Mouse (Mus musculus) lung, postnatal 10 days (tissue): ENCODE measurements around the gene Rab40c.

Source experiments
- DNase-seq: peaks from one replicate; pipeline ENCODE4 v3.0.0; 2021

Rab40c gene

DNA sequence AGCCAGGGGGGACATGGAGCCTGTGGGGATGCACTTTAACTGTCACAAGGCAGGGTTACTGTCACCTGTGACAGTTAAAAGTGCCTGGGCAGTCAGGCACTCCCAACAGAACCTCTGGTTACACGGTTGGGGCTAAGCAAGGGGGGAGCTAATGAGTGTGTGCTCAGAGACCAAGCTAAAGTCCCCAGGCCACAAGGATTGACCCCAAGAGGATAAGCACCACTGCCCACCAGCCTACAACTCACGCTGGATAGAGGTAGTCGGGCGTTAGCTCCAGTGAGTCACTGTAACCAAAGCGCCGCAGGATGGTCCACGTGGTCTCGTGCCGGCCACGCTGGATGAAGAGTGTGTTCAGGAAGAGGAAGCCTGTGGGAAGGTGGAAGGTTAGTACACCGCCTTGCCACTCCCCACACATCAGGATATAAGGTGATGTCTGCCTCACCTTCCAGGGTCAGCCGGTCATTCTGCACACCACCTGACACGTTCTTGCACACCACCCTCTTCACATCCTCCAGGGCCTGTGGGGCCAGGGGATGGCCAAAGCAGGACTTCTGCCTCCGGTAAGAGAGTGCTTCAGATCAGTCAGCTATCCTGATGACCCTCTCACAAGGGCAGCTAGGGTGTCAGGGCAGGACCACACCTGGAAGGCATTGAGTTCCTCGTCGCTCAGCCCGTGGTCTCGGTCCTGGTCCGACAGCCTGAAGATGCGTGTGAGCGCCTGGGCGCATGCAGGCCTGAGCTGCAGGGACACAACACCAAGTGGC is 78.2 kb downstream of the Rab40c start, which contains the start of gene Gm20683:
Gm20683 (minus strand) TSS at position 647 of the 764 bp plus-strand sequence.
- no peak for DNase-seq

DNA sequence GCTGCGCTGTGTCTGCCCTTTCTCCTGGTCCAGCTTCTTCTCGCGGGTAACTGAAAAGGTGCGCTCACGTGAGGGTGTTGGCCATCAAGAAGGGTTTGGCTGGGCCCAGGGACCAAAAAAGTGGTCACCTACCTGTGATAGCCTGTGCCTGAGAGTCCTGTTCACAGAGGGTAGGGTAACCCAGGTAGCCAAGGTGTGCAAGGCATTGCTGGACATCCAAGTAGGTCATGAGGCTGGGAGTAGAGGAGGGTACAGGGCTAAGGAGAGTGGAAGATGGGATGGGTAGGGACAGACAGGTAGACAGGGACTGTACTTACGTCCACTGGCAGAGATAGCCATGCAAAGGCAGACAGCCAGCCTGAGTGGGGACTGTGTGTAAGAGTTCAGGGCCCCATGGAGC is 79.0 kb downstream of the Rab40c start:
- DNase-seq = no peak

DNA sequence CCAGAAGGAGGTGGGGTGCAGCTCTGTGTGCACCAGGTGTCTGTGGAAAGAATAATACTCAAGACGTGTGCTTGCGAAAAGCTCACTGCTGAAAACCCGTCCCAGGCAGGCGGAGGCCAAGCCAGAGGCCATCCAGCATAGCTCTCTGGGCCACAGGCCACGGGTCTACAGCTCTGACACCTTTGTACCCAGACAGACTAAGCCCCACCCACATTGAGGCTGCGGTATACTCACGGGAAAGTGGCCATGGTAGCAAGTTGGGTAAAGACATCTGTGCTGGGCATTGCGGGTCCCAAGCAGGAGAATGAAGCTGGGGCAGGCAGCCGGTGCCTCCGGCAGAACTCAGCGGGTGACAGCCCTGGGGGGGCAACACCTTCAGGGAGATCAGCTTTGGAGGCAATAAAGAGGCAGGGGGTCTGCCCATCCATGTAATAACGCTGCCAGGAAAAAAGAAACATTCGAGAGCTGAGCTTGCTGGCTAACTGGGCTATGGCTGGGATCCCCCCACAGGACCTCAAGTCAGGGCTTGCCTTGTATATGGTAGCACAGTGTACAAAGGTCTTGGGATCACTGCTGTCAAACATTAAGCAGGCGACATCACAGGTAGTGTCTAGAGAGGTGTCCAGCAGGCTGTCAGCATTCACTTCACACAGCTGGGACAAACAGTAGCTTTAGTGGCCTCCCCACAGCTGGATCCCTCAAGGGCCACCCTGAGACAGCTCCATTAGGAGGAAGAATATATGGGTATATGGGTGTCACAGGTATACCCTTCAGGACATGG is 79.9 kb downstream of the Rab40c start:
- no peak for DNase-seq

DNA sequence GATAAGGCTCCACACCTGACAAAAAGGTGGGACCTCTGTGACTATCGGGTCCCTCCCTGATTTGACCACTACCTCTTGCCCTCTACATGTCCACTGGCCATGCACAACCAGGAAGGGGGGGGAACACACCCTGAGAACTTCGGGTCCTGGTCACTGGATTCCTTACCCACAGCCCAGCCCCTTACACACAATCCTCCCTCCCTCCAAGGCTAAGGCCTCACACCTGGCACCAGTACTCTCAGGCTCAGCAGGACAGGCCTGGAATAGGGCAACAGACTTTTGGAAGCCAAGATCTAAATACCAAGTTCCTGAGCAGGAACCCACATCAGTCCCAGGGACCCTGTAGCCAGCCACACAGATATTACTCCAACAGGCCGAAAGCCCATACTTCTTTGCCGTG is 80.6 kb downstream of the Rab40c start:
- DNase-seq = no peak

DNA sequence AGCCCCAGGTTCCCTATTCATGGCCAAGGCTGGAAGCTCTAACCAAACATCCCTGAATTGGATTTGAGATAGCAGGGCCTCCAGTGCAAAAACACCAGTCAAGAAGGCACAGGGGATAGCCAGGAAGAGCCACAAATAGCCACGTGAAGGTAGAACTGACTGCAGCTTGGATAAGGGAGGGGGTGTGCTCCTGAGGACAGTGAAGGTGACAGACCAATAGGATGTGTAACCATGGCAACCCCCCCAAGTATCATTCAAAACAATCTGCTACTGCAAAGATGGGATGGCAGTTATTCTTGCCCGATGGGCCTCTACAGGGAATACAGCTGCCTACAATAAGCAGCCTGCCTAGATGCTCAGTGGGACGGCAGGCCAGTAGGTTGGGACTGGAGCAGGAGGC is 82.0 kb downstream of the Rab40c start:
- DNase-seq = no peak

DNA sequence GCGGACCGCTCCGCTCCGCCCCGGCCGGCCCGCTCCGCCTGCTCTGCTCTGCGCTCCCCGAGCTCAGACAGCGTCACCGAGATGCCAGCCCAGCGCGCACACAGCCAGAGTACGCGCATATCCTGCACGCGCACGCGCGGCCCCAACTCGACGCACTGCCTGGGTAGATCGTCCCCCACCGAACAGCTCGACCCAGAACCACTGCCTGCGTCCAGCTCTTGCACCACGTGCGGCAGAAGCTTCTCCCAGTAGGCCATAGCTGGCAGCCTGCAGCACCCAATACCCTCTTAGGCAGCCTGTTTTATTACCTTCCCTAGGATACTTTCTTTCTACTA is 82.5 kb downstream of the Rab40c start, which contains the start of gene Rhbdl1:
Rhbdl1 (minus strand) TSS at position 220 of the 335 bp plus-strand sequence.
- peak; percentile 82 for DNase-seq

DNA sequence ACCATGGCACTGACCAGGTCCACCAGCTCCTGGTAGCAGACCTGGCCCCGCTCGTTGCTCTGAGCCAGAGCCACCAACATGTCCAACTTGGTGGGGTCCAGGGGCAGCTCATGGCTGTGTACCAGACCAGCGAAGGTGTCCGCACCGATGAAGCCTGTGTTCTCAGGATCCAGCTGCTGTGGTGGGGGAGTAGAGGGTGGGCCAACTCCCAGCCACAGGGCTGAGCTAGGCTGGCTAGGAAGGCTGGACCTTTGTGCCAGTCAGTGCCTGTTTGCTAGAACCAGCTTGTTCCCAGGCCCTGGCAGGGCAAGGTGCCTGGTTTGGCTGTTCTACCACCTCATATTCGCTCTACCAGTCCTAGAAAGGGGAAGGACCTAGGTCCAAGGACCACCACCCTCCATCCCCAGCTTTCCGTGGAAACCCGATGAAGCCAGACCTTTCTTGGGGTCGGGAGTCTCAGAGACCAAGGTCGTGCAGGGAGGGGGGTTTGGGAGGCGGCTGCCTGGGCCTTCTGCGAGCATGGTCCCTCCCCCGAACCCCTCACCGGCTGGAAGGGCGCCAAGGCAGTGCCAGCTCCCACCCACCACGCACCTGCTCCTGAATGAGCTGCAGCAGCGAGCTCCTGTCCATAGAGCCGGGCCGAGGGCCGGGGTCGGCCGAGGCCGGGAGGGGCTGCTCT is 83.0 kb downstream of the Rab40c start:
- peak; percentile 33 for DNase-seq

DNA sequence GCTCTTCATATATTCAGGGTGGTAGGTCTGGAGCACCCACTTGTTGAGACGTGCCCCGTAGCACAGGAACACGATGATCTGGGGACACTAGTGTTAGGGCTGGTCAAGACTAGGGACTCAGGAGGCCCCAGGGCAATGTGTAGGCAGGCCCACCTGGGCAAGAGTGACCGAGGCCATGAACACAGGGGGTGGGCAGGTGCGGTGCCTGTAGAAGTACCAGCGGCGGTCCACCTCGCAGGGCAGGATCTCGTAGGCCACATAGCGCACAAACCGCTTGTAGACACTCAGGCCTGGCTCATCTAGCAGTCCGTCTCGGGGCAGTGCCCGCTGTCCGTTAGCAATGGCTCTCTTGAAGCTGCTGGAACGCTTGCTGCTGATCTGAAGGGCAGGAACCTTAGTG is 83.7 kb downstream of the Rab40c start:
- no peak for DNase-seq

DNA sequence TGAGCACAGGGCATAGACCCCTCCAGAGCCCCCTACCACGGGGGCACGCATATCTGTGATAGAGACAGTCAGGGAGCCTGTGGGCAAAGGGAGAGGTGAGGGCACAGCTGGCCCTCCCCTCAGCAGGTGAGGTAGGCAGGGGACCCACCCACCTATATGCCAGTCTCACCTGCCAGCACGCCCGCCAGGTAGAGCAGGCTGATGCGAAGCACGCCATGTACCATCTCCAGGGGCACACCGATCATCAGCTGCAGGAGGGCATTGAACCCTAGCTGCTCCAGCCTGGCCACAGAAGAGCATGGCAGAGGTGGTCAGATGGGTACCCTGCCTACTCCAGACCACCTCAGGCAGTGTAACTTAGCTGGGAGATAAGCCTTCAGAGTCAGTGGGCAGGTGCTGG is 84.2 kb downstream of the Rab40c start:
- no peak for DNase-seq

DNA sequence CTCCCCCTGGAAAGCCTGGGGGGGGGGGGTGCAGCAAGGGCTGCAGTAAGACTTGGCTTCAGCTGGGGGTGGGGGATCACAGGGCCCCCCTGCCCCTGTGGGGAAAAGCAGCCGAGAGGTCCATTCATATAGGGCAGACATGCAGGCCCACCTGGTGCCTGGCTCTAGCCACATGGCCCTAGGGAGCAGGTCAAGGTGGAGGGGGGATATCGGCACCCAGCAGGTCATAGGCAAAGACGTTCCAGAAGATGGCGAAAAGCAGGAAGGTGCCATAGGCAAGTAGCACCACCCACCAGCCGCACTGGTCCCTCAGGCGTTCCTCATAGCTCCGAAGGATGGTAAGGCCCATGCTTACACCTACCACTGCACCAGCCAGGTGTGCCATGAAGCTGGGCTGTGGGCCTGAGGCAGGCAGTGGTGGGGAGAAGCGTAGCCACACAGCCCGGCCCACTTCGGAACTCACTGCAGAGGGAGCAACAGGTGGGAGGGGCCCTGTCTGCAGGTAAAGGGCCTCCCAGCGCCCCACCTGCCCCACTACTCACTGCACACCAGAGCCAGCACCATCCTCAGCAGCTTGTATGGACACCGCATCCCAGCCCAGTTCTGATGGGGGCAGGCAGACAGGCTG is 84.8 kb downstream of the Rab40c start:
- no peak for DNase-seq

DNA sequence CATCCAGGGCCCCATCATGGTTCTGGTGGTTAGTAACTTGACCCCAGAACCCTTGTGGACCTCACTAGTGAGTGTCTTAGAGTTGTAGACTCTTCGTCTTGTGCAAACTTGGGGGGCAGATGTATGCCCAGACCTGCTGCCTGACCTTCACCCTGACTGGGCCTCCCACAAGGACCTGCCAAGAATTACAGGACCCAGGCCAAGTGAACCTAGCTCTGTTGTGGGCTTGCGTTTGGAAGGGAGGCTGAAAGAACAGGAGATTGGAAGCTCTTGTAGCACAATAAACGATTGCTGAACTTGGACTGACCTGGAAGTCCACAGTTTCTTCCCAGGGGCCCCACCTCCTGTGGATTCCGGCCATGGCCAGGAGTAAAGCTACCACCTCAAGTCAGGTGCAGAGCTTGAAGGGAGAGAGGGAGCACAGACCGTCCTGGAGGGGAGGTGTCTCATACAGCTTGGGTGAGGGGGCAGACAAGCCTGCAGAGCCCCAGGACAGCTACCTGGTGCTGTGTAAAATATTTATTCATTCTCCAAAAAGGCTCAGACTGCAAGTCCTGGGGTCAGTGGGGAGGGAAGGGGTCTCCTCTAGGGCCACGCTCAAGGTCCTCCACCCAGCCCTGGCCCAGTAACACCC is 85.4 kb downstream of the Rab40c start:
- peak; percentile 35 for DNase-seq

DNA sequence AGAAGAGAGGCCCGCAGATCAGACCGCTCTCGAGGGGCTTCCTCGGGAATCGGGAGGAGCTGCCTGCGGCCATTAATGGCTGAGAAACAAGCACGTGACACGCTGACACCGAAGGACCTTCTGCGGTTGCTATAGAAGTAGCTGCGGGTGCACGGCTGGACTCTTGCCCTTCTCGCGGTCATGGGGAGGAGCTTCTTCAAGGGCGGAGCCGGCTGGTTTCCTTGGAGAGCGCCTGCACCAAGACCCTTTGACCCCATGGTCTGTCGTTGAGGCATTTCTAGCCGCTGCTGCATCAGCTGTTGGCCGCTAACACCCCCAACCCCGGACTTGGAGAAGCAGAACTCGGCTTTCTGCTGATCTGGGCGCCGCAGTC is 86.2 kb downstream of the Rab40c start, which contains the start of gene Stub1:
Stub1 (minus strand) TSS at position 114 of the 373 bp plus-strand sequence.
- DNase-seq = peak; percentile 96

DNA sequence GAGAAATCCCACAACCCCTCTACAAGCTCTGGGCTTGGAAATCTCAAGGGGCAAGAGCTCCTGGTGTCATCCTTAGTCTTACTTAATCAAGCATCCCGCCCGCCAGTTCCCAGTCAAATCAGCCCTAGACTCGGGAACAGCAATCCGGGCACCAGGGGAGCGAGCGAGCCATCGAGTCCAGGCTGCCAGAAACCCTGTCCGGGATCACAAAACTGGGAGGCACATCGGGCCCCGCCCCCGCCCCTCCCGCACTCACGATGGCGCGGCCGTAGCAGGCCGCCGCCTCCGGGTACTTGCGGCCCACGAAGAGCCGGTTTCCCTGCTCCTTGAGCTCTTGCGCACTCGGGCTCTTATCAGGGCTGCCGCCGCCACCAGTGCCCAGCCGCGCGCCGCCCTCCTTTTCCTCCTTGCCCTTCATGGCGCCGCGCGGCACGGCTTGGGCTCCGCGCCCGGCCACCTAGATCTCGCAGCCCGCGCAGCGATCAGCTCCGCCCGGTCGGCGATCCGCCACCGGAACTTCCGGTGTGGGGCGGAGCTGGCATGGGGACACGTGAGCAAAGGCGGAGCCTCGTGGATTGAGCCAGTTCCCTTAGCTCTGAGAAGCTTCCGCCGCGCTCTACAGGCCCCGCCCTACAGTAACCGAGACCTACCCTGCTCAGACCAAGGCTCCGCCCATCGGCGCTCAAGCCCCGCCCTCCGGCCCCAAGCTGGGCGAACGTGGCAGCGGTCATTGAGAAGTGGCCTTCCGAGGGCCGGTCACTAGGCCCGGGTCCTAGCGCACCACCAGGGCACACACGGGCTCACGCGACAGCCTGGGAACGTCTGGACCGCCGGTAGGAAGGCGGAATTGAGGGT is 86.9 kb downstream of the Rab40c start:
- peak; percentile 100 for DNase-seq
